Mouse (Mus musculus) heart, embryonic 16.5 days (tissue): Measurements from ENCODE around the gene Oca2. TPM values are rescaled to one million over a fixed set of nuclear protein-coding genes. Genes with fewer than 3 reads are reported as not detected.

Source experiments
- ATAC-seq: fragments of 200-750 bp; cut with Nextera tagmentation; replicated peaks from 2 replicates; pipeline ENCODE4 v1.8.0; 2017; ENCODE audit warnings: moderate number of reproducible peaks; ENCODE audit not compliant: insufficient read depth, low FRiP score; ENCODE audit errors: extremely low read depth
- H3K27ac ChIP-seq: fragments of 300-500 bp; sonication (generic); 2 replicates; pipeline ENCODE4 v1.5.1; 2014; ENCODE audit warnings: mild to moderate bottlenecking, low read length, control low read depth, moderate library complexity
- H3K27me3 ChIP-seq: fragments of 300-500 bp; sonication (generic); 2 replicates; pipeline ENCODE4 v1.6.1; 2014; ENCODE audit warnings: low read length, mixed read lengths; ENCODE audit not compliant: control insufficient read depth, insufficient read depth
- H3K36me3 ChIP-seq: fragments of 300-500 bp; sonication (generic); 2 replicates; pipeline ENCODE4 v1.6.1; 2014; ENCODE audit not compliant: control insufficient read depth, insufficient read depth
- H3K4me1 ChIP-seq: fragments of 300-500 bp; sonication (generic); 2 replicates; pipeline ENCODE4 v1.6.1; 2014; ENCODE audit warnings: low read length, mixed read lengths; ENCODE audit not compliant: control insufficient read depth, insufficient read depth
- H3K4me2 ChIP-seq: fragments of 300-500 bp; sonication (generic); 2 replicates; pipeline ENCODE4 v1.6.1; 2014; ENCODE audit warnings: low read depth, mild to moderate bottlenecking, control low read depth, low read length
- H3K4me3 ChIP-seq: fragments of 300-500 bp; sonication (generic); 2 replicates; pipeline ENCODE4 v1.5.1; 2014; ENCODE audit warnings: mild to moderate bottlenecking, control low read depth, low read length
- H3K9ac ChIP-seq: fragments of 300-500 bp; sonication (generic); 2 replicates; pipeline ENCODE4 v1.6.1; 2014; ENCODE audit warnings: low read length, control low read depth
- H3K9me3 ChIP-seq: fragments of 300-500 bp; sonication (generic); replicated peaks from 2 replicates; pipeline ENCODE4 v1.6.1; 2016; ENCODE audit warnings: low read length; ENCODE audit not compliant: control insufficient read depth
- WGBS: fragments of 180-500 bp; shearing (Covaris S2); extraction: QIAGEN DNeasy Blood & Tissue Kit; methylation state at CpG from one replicate; pipeline ENCODE4 v1.1.7; 2014; 5-methylcytosine and 5-hydroxymethylcytosine counted together
- polyA plus RNA-seq: library from polyadenylated mRNA; unstranded; fragments of >200 nt; fragmentation: Nextera tagmentation; extraction: Ambion mirVana; gene quantifications from 2 replicates; pipeline ENCODE4 v1.2.1, GENCODE M21; 2015

Gene Oca2
- polyA plus RNA-seq, 1 experiment from 2014 or later = not detected

DNA sequence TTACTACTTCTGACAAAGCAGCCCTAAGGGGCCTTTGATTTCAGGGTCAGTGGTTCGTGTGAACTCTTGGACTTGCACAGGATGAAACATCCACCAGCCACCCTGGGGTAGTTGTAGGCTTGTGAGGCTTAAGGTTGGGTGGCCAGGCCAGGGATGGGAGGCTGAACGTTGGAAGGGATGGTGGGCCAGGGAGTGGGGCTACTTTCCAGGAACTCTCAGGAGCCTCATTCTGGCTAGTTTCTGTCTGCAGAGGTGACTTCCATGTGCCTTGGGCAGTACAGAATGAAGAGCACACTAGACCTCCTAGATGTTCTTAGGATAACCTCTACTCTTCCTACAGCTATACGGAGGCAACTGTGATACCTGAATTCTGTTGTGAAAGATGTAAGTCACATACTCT, 2.9 kb upstream of the Oca2 start:
- H3K4me1 ChIP-seq = no peaks in the 10 kb centered on the region

GRCm38 (mm10) chr7:56254568-56254967, 15.0 kb downstream of the Oca2 start:
- H3K9ac ChIP-seq = no peak overlapping the region
- H3K9me3 ChIP-seq = no peaks in the 10 kb centered on the region
- ATAC-seq = no peak
- H3K4me2 ChIP-seq = no peak overlapping the region
- H3K4me3 ChIP-seq = no peak overlapping the region
- H3K4me1 ChIP-seq = no peaks in the 10 kb centered on the region
- H3K27me3 ChIP-seq = no peaks in the 10 kb centered on the region
- no peak overlapping the region for H3K27ac ChIP-seq
- 74% methylated on average over 10 of the region's 10 CpGs for WGBS
- H3K36me3 ChIP-seq = no peaks in the 10 kb centered on the region

More for the DNA sequence above, 2.9 kb upstream of the Oca2 start:
- Histone ChIP-seq H3K27ac (no peak overlapping the region), H3K9ac (no peak overlapping the region), H3K4me3 (no peak overlapping the region), H3K9me3 (no peaks in the 10 kb centered on the region), H3K4me2 (no peak overlapping the region), H3K36me3 (peaks cover 6% of the 10 kb centered on the region; the same call in 1 of the 2 replicates), H3K27me3 (no peaks in the 10 kb centered on the region)
- no peak for ATAC-seq
- WGBS = 77% methylated on average over 3 of the region's 3 CpGs

DNA sequence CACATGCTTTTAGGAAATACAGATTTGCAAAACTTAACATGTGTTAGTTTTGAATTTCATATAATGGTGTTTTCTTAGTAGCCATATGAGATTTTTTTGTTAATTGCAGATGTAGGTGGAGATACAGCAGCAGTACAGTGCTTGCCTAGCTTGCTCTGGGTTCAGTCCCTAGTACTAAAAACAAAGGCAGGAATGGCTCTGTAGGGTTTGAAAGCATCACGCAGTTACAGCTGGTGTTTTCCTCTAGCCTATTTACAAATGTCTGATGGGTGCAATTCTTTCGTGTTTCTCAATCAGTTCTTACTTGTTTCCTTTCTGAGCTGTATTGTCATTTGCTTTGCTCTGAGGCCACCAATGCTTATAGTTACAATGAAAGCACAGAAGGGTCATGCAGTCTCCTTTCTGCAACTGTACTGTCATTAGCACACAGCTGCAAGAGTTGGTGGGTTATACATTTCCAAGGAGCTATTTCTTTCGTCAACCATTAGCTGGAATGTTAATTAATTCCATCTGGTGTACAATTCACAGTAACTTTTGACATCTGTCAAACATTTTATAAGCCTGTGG, 18.4 kb downstream of the Oca2 start:
- Histone ChIP-seq H3K27ac (no peak overlapping the region), H3K27me3 (no peaks in the 10 kb centered on the region), H3K9ac (no peak overlapping the region), H3K4me3 (no peak overlapping the region), H3K4me1 (no peaks in the 10 kb centered on the region), H3K36me3 (no peaks in the 10 kb centered on the region), H3K4me2 (no peak overlapping the region), H3K9me3 (no peaks in the 10 kb centered on the region)
- WGBS = 84% methylated on average over 3 of the region's 3 CpGs
- no peak for ATAC-seq

DNA sequence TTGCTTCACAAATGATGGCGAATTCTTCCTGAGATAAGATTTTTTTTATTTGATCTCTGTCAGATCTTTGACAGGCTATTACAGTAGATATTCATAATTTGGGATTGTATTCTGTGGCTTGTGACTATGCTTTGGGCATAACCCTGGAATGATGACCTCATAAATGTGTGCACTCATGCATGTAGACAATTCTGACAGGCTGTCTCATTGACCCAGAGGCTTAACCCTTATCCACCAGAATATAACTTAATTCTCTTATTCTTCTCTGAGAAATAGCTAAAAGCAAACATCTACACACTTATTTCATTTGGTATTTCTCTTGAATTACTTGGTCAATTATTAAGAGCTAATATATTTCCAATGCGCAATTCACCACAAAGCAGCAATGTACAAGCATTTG, 37.9 kb downstream of the Oca2 start:
- 77% methylated on average over 2 of the region's 2 CpGs for WGBS
- ATAC-seq = no peak
- no peak overlapping the region for H3K9ac ChIP-seq
- no peak overlapping the region for H3K27ac ChIP-seq
- H3K4me1 ChIP-seq = no peaks in the 10 kb centered on the region
- no peak overlapping the region for H3K4me3 ChIP-seq
- H3K27me3 ChIP-seq = no peaks in the 10 kb centered on the region
- H3K9me3 ChIP-seq = no peaks in the 10 kb centered on the region
- no peaks in the 10 kb centered on the region for H3K36me3 ChIP-seq
- H3K4me2 ChIP-seq = no peak overlapping the region

DNA sequence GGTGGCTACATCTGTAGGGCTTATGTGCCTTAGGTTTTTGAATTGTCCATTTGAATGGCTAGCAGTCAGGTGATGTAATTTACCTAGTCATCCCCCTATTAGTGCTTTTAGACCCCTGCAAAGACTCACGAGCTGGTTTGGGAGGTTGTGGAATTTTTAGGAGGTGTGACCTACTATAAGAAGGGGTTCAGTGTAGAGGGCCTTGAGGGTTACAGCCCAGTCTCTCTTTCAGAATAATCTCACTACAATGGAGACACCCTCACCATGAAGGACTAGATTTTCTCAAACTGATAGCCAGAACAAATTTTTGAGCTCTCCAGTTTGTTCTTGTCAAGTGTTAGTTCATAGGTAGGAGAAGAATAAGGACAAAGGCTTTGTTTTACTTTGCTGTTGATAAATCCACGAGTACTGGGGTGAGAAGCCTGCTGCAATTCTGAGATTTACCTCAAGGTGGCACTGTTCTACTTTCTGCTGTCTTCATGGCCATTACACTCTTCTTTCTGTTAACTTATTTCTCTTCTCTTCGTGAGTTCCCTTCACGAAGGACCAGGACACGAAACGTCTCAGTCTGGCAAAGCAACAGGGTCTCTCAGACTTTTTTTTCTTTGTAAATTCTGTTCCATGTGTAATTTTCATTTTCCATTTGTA, 52.0 kb downstream of the Oca2 start:
- WGBS = 32% methylated on average over 6 of the region's 6 CpGs
- no peaks in the 10 kb centered on the region for H3K4me1 ChIP-seq
- H3K36me3 ChIP-seq = no peaks in the 10 kb centered on the region
- H3K9me3 ChIP-seq = peaks cover 2% of the 10 kb centered on the region; the same call in 1 of the 2 replicates
- no peaks in the 10 kb centered on the region for H3K27me3 ChIP-seq
- no peak overlapping the region for H3K27ac ChIP-seq
- H3K4me3 ChIP-seq = no peak overlapping the region
- H3K9ac ChIP-seq = no peak overlapping the region
- ATAC-seq = no peak
- no peak overlapping the region for H3K4me2 ChIP-seq

DNA sequence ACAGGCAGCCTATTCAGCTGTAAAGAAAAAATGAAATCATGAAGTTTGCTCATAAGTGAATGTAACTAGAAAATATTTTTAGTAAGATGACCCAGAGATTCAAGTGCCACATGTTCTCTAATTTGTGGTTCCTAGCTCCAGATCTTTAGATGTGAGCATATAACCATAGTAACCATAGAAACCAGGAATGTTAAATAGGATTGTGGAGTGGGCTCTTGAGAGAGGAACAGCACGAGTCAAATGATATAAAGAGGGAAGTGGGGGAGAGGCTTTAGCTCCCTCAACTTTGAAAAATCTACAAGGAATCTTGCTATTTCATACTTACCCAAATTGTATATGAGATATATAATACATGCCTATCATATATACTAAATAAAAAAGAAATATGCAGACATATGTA, 64.8 kb downstream of the Oca2 start:
- WGBS = 22% methylated on average over 1 of the region's 1 CpGs
- Histone ChIP-seq H3K9ac (no peak overlapping the region), H3K9me3 (no peaks in the 10 kb centered on the region), H3K4me3 (no peak overlapping the region), H3K36me3 (no peaks in the 10 kb centered on the region), H3K4me2 (no peak overlapping the region), H3K27ac (no peak overlapping the region), H3K27me3 (no peaks in the 10 kb centered on the region), H3K4me1 (no peaks in the 10 kb centered on the region)
- ATAC-seq = no peak

DNA sequence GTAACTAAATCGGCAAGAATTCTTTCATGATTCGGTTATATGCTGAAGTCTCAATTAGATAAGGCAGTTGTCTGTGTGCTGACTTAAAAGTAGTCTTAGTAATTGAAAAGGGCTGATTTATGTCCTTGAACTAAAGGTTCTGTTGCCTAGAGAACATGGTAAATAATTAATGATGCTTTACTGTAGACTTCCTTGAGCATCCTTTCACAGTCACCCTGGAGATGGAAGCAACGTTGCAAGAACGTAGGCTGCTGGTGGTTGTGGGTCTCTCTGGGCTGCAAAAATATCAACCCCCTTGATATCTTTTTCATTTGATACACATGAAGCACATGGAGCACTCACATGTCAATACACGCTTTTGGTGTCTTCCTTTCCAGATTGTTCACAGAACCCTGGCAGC, 74.8 kb downstream of the Oca2 start:
- Histone ChIP-seq H3K4me1 (no peaks in the 10 kb centered on the region), H3K4me3 (no peak overlapping the region), H3K4me2 (no peak overlapping the region), H3K27me3 (no peaks in the 10 kb centered on the region), H3K9ac (no peak overlapping the region), H3K27ac (no peak overlapping the region), H3K9me3 (no peaks in the 10 kb centered on the region), H3K36me3 (no peaks in the 10 kb centered on the region)
- ATAC-seq = no peak
- 84% methylated on average over 5 of the region's 5 CpGs for WGBS

GRCm38 (mm10) chr7:56315630-56316529, 76.3 kb downstream of the Oca2 start:
- Histone ChIP-seq H3K9me3 (no peaks in the 10 kb centered on the region), H3K4me3 (no peak overlapping the region), H3K4me1 (no peaks in the 10 kb centered on the region), H3K36me3 (no peaks in the 10 kb centered on the region), H3K4me2 (no peak overlapping the region), H3K9ac (no peak overlapping the region), H3K27me3 (no peaks in the 10 kb centered on the region), H3K27ac (no peak overlapping the region)
- WGBS = 64% methylated on average over 7 of the region's 7 CpGs
- ATAC-seq = no peak

GRCm38 (mm10) chr7:56327738-56328137, 88.2 kb downstream of the Oca2 start:
- Histone ChIP-seq H3K4me1 (no peaks in the 10 kb centered on the region), H3K9me3 (no peaks in the 10 kb centered on the region), H3K27ac (no peak overlapping the region), H3K36me3 (no peaks in the 10 kb centered on the region), H3K4me3 (no peak overlapping the region), H3K9ac (no peak overlapping the region), H3K27me3 (no peaks in the 10 kb centered on the region), H3K4me2 (no peak overlapping the region)
- ATAC-seq = no peak
- WGBS = 45% methylated on average over 4 of the region's 4 CpGs
